Mouse (Mus musculus) CD4-positive, CD25-positive, alpha-beta regulatory T cell, adult 4 months (primary cell): ENCODE measurements around the gene Enkd1. TPM values are rescaled to one million over a fixed set of nuclear protein-coding genes. Genes with fewer than 3 reads are reported as not detected.
A peak's percentile ranks its signal among the peaks of the same experiment; 100 is the strongest.

Experiments
- ATAC-seq: one replicate; pipeline ENCODE4 v1.8.0; 2017
- polyA plus RNA-seq, 2 experiments: library from polyadenylated mRNA; unstranded; fragments of 100-300 nt; shearing (Covaris generic); gene quantifications; one replicate each; pipeline ENCODE4 v1.2.1; 2017

The Enkd1 gene
- polyA plus RNA-seq, result 1 to 10 TPM; 2.7 to 2.8 TPM

GRCm38 (mm10) chr8:105707498-105708403 lies at the start of gene Enkd1, which contains the start of gene 4933405L10Rik:
Enkd1 (minus strand) TSS chr8:105708210.
4933405L10Rik (plus strand) TSS chr8:105707655.
- peak; percentile 100 for ATAC-seq

GRCm38 (mm10) chr8:105754688-105755087 lies 46.7 kb upstream of the Enkd1 start:
- ATAC-seq, result no peak

GRCm38 (mm10) chr8:105753916-105754315 lies 45.9 kb upstream of the Enkd1 start:
- no peak for ATAC-seq

- ATAC-seq, result no peak
Observed at GRCm38 (mm10) chr8:105750606-105751005, 42.6 kb upstream of the Enkd1 start.

- ATAC-seq, result no peak
Observed at GRCm38 (mm10) chr8:105743301-105743700, 35.3 kb upstream of the Enkd1 start.

- ATAC-seq, result no peak
Observed at GRCm38 (mm10) chr8:105739216-105739615, 31.2 kb upstream of the Enkd1 start.

- ATAC-seq, result no peak
Observed at GRCm38 (mm10) chr8:105732186-105732585, 24.2 kb upstream of the Enkd1 start.

GRCm38 (mm10) chr8:105727397-105728124 lies 19.6 kb upstream of the Enkd1 start:
- ATAC-seq, result peak; percentile 60

- no peak for ATAC-seq
Observed at GRCm38 (mm10) chr8:105725726-105726125, 17.7 kb upstream of the Enkd1 start.

- no peak for ATAC-seq
Observed at GRCm38 (mm10) chr8:105722861-105723260, 14.9 kb upstream of the Enkd1 start.

- ATAC-seq, result no peak
Observed at GRCm38 (mm10) chr8:105719637-105720036, 11.6 kb upstream of the Enkd1 start.

GRCm38 (mm10) chr8:105716302-105716945 lies 8.4 kb upstream of the Enkd1 start:
- no peak for ATAC-seq

GRCm38 (mm10) chr8:105715042-105715441 lies 7.0 kb upstream of the Enkd1 start:
- no peak for ATAC-seq

GRCm38 (mm10) chr8:105714139-105714538 lies 6.1 kb upstream of the Enkd1 start:
- peak; percentile 92 for ATAC-seq

- no peak for ATAC-seq
Observed at GRCm38 (mm10) chr8:105712286-105712685, 4.3 kb upstream of the Enkd1 start.

GRCm38 (mm10) chr8:105709317-105709716 lies 1.3 kb upstream of the Enkd1 start:
- ATAC-seq, result no peak

- no peak for ATAC-seq
Observed at GRCm38 (mm10) chr8:105708675-105709074, 665 bp upstream of the Enkd1 start.

GRCm38 (mm10) chr8:105706426-105706825 lies 1.6 kb downstream of the Enkd1 start:
- ATAC-seq, result no peak

- ATAC-seq, result no peak
Observed at GRCm38 (mm10) chr8:105704955-105705354, 3.1 kb downstream of the Enkd1 start.

- ATAC-seq, result no peak
Observed at GRCm38 (mm10) chr8:105704146-105704812, 3.7 kb downstream of the Enkd1 start.

- ATAC-seq, result no peak
Observed at GRCm38 (mm10) chr8:105702731-105703415, 5.1 kb downstream of the Enkd1 start.

- ATAC-seq, result no peak
Observed at GRCm38 (mm10) chr8:105702001-105702401, 6.0 kb downstream of the Enkd1 start.
